Mouse (Mus musculus): ENCODE results near the gene Cyp2c70.

GRCm38 (mm10) chr19:40190596-40190995, 3.5 kb upstream of the Cyp2c70 start:
- TF ChIP-seq CTCF (conservative IDR thresholded peaks at IDR 0.05; ENCODE audit: insufficient read depth, insufficient read length, low read depth, low read length): no peak
- TF ChIP-seq POLR2A (IDR thresholded peaks at IDR 0.05; ENCODE audit: low read depth, low read length): no peak
